Mouse (Mus musculus): Measurements from ENCODE around the gene Rhoc. TPM values are rescaled to one million over a fixed set of nuclear protein-coding genes. Genes with fewer than 3 reads are reported as not detected.

Rhoc gene
- polyA plus RNA-seq, 1 experiment from 2014 or later, result 20.3 TPM

GRCm38 (mm10) chr3:104767141-104767540, 21.0 kb upstream of the Rhoc start:
- no peak for ATAC-seq (ENCODE audit: low read depth)
- no peak overlapping the region for H3K9ac ChIP-seq (ENCODE audit: low read depth, low read length)
- H3K36me3 ChIP-seq (ENCODE audit: control insufficient read depth, insufficient read depth), result no peaks in the 10 kb centered on the region
- H3K27ac ChIP-seq (ENCODE audit: low read length), result no peak overlapping the region
- 36% methylated on average over 2 of the region's 2 CpGs for WGBS (ENCODE audit: insufficient replicate concordance)
- H3K4me1 ChIP-seq (ENCODE audit: control insufficient read depth, low read depth, low read length), result peaks cover 6% of the 10 kb centered on the region
- no peak overlapping the region for H3K4me2 ChIP-seq (ENCODE audit: low read depth, low read length)
- H3K27me3 ChIP-seq (ENCODE audit: control insufficient read depth, insufficient read depth, low read depth, low read length), result no peaks in the 10 kb centered on the region
- H3K4me3 ChIP-seq (ENCODE audit: low read depth, low read length), result no peak overlapping the region
- H3K9me3 ChIP-seq (replicated peaks; ENCODE audit: control insufficient read depth, low read length), result no peaks in the 10 kb centered on the region

- Histone ChIP-seq H3K27me3 (ENCODE audit: control insufficient read depth, insufficient read depth, low read depth, low read length) (no peaks in the 10 kb centered on the region), H3K4me3 (ENCODE audit: low read depth, low read length) (no peak overlapping the region), H3K27ac (ENCODE audit: low read length) (no peak overlapping the region), H3K9me3 (replicated peaks; ENCODE audit: control insufficient read depth, low read length) (no peaks in the 10 kb centered on the region), H3K4me2 (ENCODE audit: low read depth, low read length) (no peak overlapping the region), H3K9ac (ENCODE audit: low read depth, low read length) (no peak overlapping the region), H3K4me1 (ENCODE audit: control insufficient read depth, low read depth, low read length) (peaks cover 4% of the 10 kb centered on the region), H3K36me3 (ENCODE audit: control insufficient read depth, insufficient read depth) (no peaks in the 10 kb centered on the region)
- ATAC-seq (ENCODE audit: low read depth), result no peak
- 46% methylated on average over 4 of the region's 4 CpGs for WGBS (ENCODE audit: insufficient replicate concordance)
These were observed 20.5 kb upstream of the Rhoc start for GRCm38 (mm10) chr3:104767716-104768115.

- no peaks in the 10 kb centered on the region for H3K36me3 ChIP-seq (ENCODE audit: control insufficient read depth, insufficient read depth)
- H3K27ac ChIP-seq (ENCODE audit: low read length), result no peak overlapping the region
- H3K9ac ChIP-seq (ENCODE audit: low read depth, low read length), result no peak overlapping the region
- no peaks in the 10 kb centered on the region for H3K27me3 ChIP-seq (ENCODE audit: control insufficient read depth, insufficient read depth, low read depth, low read length)
- H3K9me3 ChIP-seq (replicated peaks; ENCODE audit: control insufficient read depth, low read length), result no peaks in the 10 kb centered on the region
- peak; percentile 61 for ATAC-seq (ENCODE audit: low read depth)
- 35% methylated on average over 3 of the region's 3 CpGs for WGBS (ENCODE audit: insufficient replicate concordance)
- H3K4me3 ChIP-seq (ENCODE audit: low read depth, low read length), result no peak overlapping the region
- H3K4me2 ChIP-seq (ENCODE audit: low read depth, low read length), result no peak overlapping the region
- H3K4me1 ChIP-seq (ENCODE audit: control insufficient read depth, low read depth, low read length), result no peaks in the 10 kb centered on the region
These were observed 19.0 kb upstream of the Rhoc start for GRCm38 (mm10) chr3:104769135-104769534.

- no peak for ATAC-seq (ENCODE audit: low read depth)
- no peaks in the 10 kb centered on the region for H3K27me3 ChIP-seq (ENCODE audit: control insufficient read depth, insufficient read depth, low read depth, low read length)
- no peaks in the 10 kb centered on the region for H3K9me3 ChIP-seq (replicated peaks; ENCODE audit: control insufficient read depth, low read length)
- H3K27ac ChIP-seq (ENCODE audit: low read length), result no peak overlapping the region
- no peaks in the 10 kb centered on the region for H3K4me1 ChIP-seq (ENCODE audit: control insufficient read depth, low read depth, low read length)
- H3K4me2 ChIP-seq (ENCODE audit: low read depth, low read length), result no peak overlapping the region
- no peak overlapping the region for H3K4me3 ChIP-seq (ENCODE audit: low read depth, low read length)
- 44% methylated on average over 10 of the region's 10 CpGs for WGBS (ENCODE audit: insufficient replicate concordance)
- H3K36me3 ChIP-seq (ENCODE audit: control insufficient read depth, insufficient read depth), result no peaks in the 10 kb centered on the region
- no peak overlapping the region for H3K9ac ChIP-seq (ENCODE audit: low read depth, low read length)
These were observed 18.1 kb upstream of the Rhoc start for GRCm38 (mm10) chr3:104770035-104770434.

GRCm38 (mm10) chr3:104770918-104771317, 17.3 kb upstream of the Rhoc start:
- Histone ChIP-seq H3K4me2 (ENCODE audit: low read depth, low read length) (no peak overlapping the region), H3K27me3 (ENCODE audit: control insufficient read depth, insufficient read depth, low read depth, low read length) (peaks cover 1% of the 10 kb centered on the region; the same call in 1 of the 2 replicates), H3K9ac (ENCODE audit: low read depth, low read length) (no peak overlapping the region), H3K9me3 (replicated peaks; ENCODE audit: control insufficient read depth, low read length) (no peaks in the 10 kb centered on the region), H3K36me3 (ENCODE audit: control insufficient read depth, insufficient read depth) (no peaks in the 10 kb centered on the region), H3K4me1 (ENCODE audit: control insufficient read depth, low read depth, low read length) (no peaks in the 10 kb centered on the region), H3K4me3 (ENCODE audit: low read depth, low read length) (no peak overlapping the region), H3K27ac (ENCODE audit: low read length) (no peak overlapping the region)
- no peak for ATAC-seq (ENCODE audit: low read depth)
- 62% methylated on average over 3 of the region's 3 CpGs for WGBS (ENCODE audit: insufficient replicate concordance)

- WGBS (ENCODE audit: insufficient replicate concordance), result 27% methylated on average over 6 of the region's 6 CpGs
- H3K4me1 ChIP-seq (ENCODE audit: control insufficient read depth, low read depth, low read length), result no peaks in the 10 kb centered on the region
- no peaks in the 10 kb centered on the region for H3K36me3 ChIP-seq (ENCODE audit: control insufficient read depth, insufficient read depth)
- no peaks in the 10 kb centered on the region for H3K9me3 ChIP-seq (replicated peaks; ENCODE audit: control insufficient read depth, low read length)
- no peak overlapping the region for H3K27ac ChIP-seq (ENCODE audit: low read length)
- ATAC-seq (ENCODE audit: low read depth), result no peak
- peaks cover 7% of the 10 kb centered on the region for H3K27me3 ChIP-seq (ENCODE audit: control insufficient read depth, insufficient read depth, low read depth, low read length)
- no peak overlapping the region for H3K4me3 ChIP-seq (ENCODE audit: low read depth, low read length)
- H3K9ac ChIP-seq (ENCODE audit: low read depth, low read length), result no peak overlapping the region
- no peak overlapping the region for H3K4me2 ChIP-seq (ENCODE audit: low read depth, low read length)
These were observed 16.7 kb upstream of the Rhoc start for GRCm38 (mm10) chr3:104771460-104771859.

- no peak overlapping the region for H3K4me2 ChIP-seq (ENCODE audit: low read depth, low read length)
- ATAC-seq (ENCODE audit: low read depth), result no peak
- no peak overlapping the region for H3K9ac ChIP-seq (ENCODE audit: low read depth, low read length)
- no peaks in the 10 kb centered on the region for H3K4me1 ChIP-seq (ENCODE audit: control insufficient read depth, low read depth, low read length)
- peaks cover 25% of the 10 kb centered on the region for H3K27me3 ChIP-seq (ENCODE audit: control insufficient read depth, insufficient read depth, low read depth, low read length)
- 71% methylated on average over 7 of the region's 7 CpGs for WGBS (ENCODE audit: insufficient replicate concordance)
- no peaks in the 10 kb centered on the region for H3K36me3 ChIP-seq (ENCODE audit: control insufficient read depth, insufficient read depth)
- no peak overlapping the region for H3K27ac ChIP-seq (ENCODE audit: low read length)
- no peak overlapping the region for H3K4me3 ChIP-seq (ENCODE audit: low read depth, low read length)
- H3K9me3 ChIP-seq (replicated peaks; ENCODE audit: control insufficient read depth, low read length), result no peaks in the 10 kb centered on the region
These were observed 14.9 kb upstream of the Rhoc start for GRCm38 (mm10) chr3:104773301-104773700.

GRCm38 (mm10) chr3:104777342-104777741, 10.8 kb upstream of the Rhoc start:
- Histone ChIP-seq H3K9ac (ENCODE audit: low read depth, low read length) (no peak overlapping the region), H3K4me3 (ENCODE audit: low read depth, low read length) (no peak overlapping the region; the same call in 1 of the 2 replicates), H3K36me3 (ENCODE audit: control insufficient read depth, insufficient read depth) (no peaks in the 10 kb centered on the region), H3K9me3 (replicated peaks; ENCODE audit: control insufficient read depth, low read length) (no peaks in the 10 kb centered on the region), H3K27ac (ENCODE audit: low read length) (no peak overlapping the region), H3K4me1 (ENCODE audit: control insufficient read depth, low read depth, low read length) (peaks cover 16% of the 10 kb centered on the region), H3K4me2 (ENCODE audit: low read depth, low read length) (0 out of 2 replicates have a peak overlapping the region, but pooled peaks have one; percentile 3), H3K27me3 (ENCODE audit: control insufficient read depth, insufficient read depth, low read depth, low read length) (peaks cover 66% of the 10 kb centered on the region)
- no peak for ATAC-seq (ENCODE audit: low read depth)
- WGBS (ENCODE audit: insufficient replicate concordance), result 1% methylated on average over 20 of the region's 20 CpGs

- Histone ChIP-seq H3K27ac (ENCODE audit: low read length) (no peak overlapping the region), H3K9me3 (replicated peaks; ENCODE audit: control insufficient read depth, low read length) (no peaks in the 10 kb centered on the region), H3K27me3 (ENCODE audit: control insufficient read depth, insufficient read depth, low read depth, low read length) (peaks cover 87% of the 10 kb centered on the region), H3K4me2 (ENCODE audit: low read depth, low read length) (no peak overlapping the region), H3K36me3 (ENCODE audit: control insufficient read depth, insufficient read depth) (no peaks in the 10 kb centered on the region), H3K9ac (ENCODE audit: low read depth, low read length) (no peak overlapping the region), H3K4me3 (ENCODE audit: low read depth, low read length) (no peak overlapping the region), H3K4me1 (ENCODE audit: control insufficient read depth, low read depth, low read length) (peaks cover 16% of the 10 kb centered on the region)
- 1% methylated on average over 7 of the region's 7 CpGs for WGBS (ENCODE audit: insufficient replicate concordance)
- ATAC-seq (ENCODE audit: low read depth), result no peak
These were observed 8.2 kb upstream of the Rhoc start for GRCm38 (mm10) chr3:104779949-104780348.

Measured in liver, embryonic 16.5 days (tissue).